Mouse (Mus musculus) myocyte (in vitro differentiated cells): ENCODE results near the gene Fgf9. TPM values are rescaled to one million over a fixed set of nuclear protein-coding genes. Genes with fewer than 3 reads are reported as not detected.

Experiments used
- H3K27me3 ChIP-seq: one replicate; pipeline ENCODE4 v1.6.1; 2011; ENCODE audit not compliant: control insufficient read depth, insufficient read depth, insufficient read length
- H3K36me3 ChIP-seq: one replicate; pipeline ENCODE4 v1.6.1; 2011; ENCODE audit not compliant: control insufficient read depth, insufficient read depth
- H3K4me2 ChIP-seq: one replicate; pipeline ENCODE4 v1.6.1; 2011; ENCODE audit warnings: low read depth, control low read depth
- H3K4me3 ChIP-seq: one replicate; pipeline ENCODE4 v1.5.1; 2011; ENCODE audit warnings: mild to moderate bottlenecking, control low read depth, moderate library complexity
- H3K79me2 ChIP-seq: one replicate; pipeline ENCODE4 v1.6.1; 2011; ENCODE audit not compliant: control insufficient read depth, insufficient read depth
- H3ac ChIP-seq: one replicate; pipeline ENCODE4 v1.6.1; 2011; ENCODE audit not compliant: control insufficient read depth, insufficient read length
- CEBPB ChIP-seq: IDR thresholded peaks from 2 replicates; pipeline ENCODE4 v1.6.1; 2011; ENCODE audit warnings: mild to moderate bottlenecking, moderate library complexity; ENCODE audit not compliant: poor library complexity, insufficient read depth, severe bottlenecking
- E2F4 ChIP-seq: IDR thresholded peaks from one replicate; pipeline ENCODE4 v1.6.1; 2011; ENCODE audit warnings: mild to moderate bottlenecking, control low read depth, moderate library complexity; ENCODE audit not compliant: insufficient read depth
- MAX ChIP-seq: IDR thresholded peaks from one replicate; pipeline ENCODE4 v1.6.1; 2011; ENCODE audit warnings: low read depth, mild to moderate bottlenecking, control low read depth
- MYOD1 ChIP-seq, 3 experiments: IDR thresholded peaks; one replicate each; pipeline ENCODE4 v1.6.1; 2011; ENCODE audit warnings: control low read depth in 2 of 3, low read depth in 2 of 3, mild to moderate bottlenecking in 2 of 3, moderate library complexity in 1 of 3; ENCODE audit not compliant: insufficient read length in 2 of 3, control insufficient read depth in 1 of 3
- MYOG ChIP-seq, 3 experiments: IDR thresholded peaks; one replicate each; pipeline ENCODE4 v1.6.1; 2011; ENCODE audit warnings: control low read depth in 2 of 3, low read depth in 2 of 3, mild to moderate bottlenecking in 2 of 3; ENCODE audit not compliant: insufficient read length in 2 of 3, control insufficient read depth in 1 of 3, insufficient read depth in 1 of 3
- POLR2A ChIP-seq: IDR thresholded peaks from one replicate; pipeline ENCODE4 v1.6.1; 2011; ENCODE audit warnings: low read depth, mild to moderate bottlenecking, control low read depth, moderate library complexity; ENCODE audit not compliant: insufficient read length
- POLR2AphosphoS2 ChIP-seq: IDR thresholded peaks from one replicate; pipeline ENCODE4 v1.6.1; 2011; ENCODE audit warnings: low read depth, control low read depth; ENCODE audit not compliant: insufficient read length
- REST ChIP-seq: IDR thresholded peaks from one replicate; pipeline ENCODE4 v1.6.1; 2011; ENCODE audit warnings: mild to moderate bottlenecking, control low read depth, moderate library complexity; ENCODE audit not compliant: insufficient read depth, insufficient read length
- SRF ChIP-seq: IDR thresholded peaks from one replicate; pipeline ENCODE4 v1.6.1; 2011; ENCODE audit warnings: low read depth; ENCODE audit not compliant: control insufficient read depth, insufficient read length
- TCF12 ChIP-seq: IDR thresholded peaks from one replicate; pipeline ENCODE4 v1.6.1; 2011; ENCODE audit warnings: mild to moderate bottlenecking, control low read depth; ENCODE audit not compliant: poor library complexity, insufficient read depth, severe bottlenecking
- TCF3 ChIP-seq: IDR thresholded peaks from one replicate; pipeline ENCODE4 v1.6.1; 2011; ENCODE audit warnings: low read depth, control low read depth; ENCODE audit not compliant: insufficient read length
- USF1 ChIP-seq: IDR thresholded peaks from one replicate; pipeline ENCODE4 v1.6.1; 2011; ENCODE audit warnings: low read depth, mild to moderate bottlenecking, control low read depth, moderate library complexity
- polyA plus RNA-seq: library from polyadenylated mRNA; unstranded; fragments of >200 nt; fragmentation: generic; extraction: Trizol; gene quantifications from one replicate; pipeline ENCODE4 v1.2.1, GENCODE M21; 2012; ENCODE audit warnings: missing spikeins

The Fgf9 gene
- polyA plus RNA-seq, 1 experiment: 6.0 TPM

DNA sequence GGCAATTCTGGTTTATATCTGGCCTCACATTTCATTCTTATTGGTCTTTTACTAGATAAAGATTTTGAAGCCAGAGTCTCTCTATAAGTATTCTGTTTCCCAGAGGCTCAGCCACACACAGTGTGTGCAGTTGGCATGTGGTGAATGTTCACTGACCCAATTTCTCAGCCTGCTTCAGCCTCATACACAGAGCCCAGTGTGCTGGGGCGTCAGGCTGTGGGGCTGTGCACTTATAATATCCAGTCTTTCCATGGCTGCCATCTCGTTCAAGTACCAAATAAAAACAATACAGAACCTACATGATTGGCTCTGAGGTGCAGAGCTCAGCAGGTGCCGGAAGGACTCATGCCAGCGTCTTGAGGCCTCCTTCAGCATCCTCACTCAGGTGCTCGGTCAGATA is 19.1 kb downstream of the Fgf9 start:
- H3K36me3 ChIP-seq: no peaks in the 10 kb centered on the region
- no peak overlapping the region for H3K4me2 ChIP-seq
- peaks cover 5% of the 10 kb centered on the region for H3K79me2 ChIP-seq
- TF ChIP-seq POLR2A (no peak), MYOG (IDR thresholded peaks at IDR 0.05; ENCODE audit: control insufficient read depth in 1 of 3, insufficient read depth in 1 of 3, insufficient read length in 2 of 3, low read depth in 2 of 3) (no peak), CEBPB (no peak), REST (no peak), E2F4 (no peak), MYOD1 (IDR thresholded peaks at IDR 0.05; ENCODE audit: control insufficient read depth in 1 of 3, insufficient read length in 2 of 3, low read depth in 2 of 3) (no peak), USF1 (no peak), MAX (no peak), SRF (no peak), TCF12 (no peak)
- no peaks in the 10 kb centered on the region for H3K27me3 ChIP-seq
- no peak overlapping the region for H3ac ChIP-seq
- H3K4me3 ChIP-seq: no peak overlapping the region

GRCm38 (mm10) chr14:58091321-58091720 is 21.0 kb downstream of the Fgf9 start:
- H3K4me3 ChIP-seq: no peak overlapping the region
- no peaks in the 10 kb centered on the region for H3K27me3 ChIP-seq
- H3K36me3 ChIP-seq: no peaks in the 10 kb centered on the region
- no peak overlapping the region for H3ac ChIP-seq
- H3K4me2 ChIP-seq: no peak overlapping the region
- TF ChIP-seq TCF12 (no peak), SRF (no peak), TCF3 (no peak), POLR2AphosphoS2 (no peak), MYOG (IDR thresholded peaks at IDR 0.05; ENCODE audit: control insufficient read depth in 1 of 3, insufficient read depth in 1 of 3, insufficient read length in 2 of 3, low read depth in 2 of 3) (no peak), USF1 (no peak), E2F4 (no peak), CEBPB (no peak), POLR2A (no peak), REST (no peak), MAX (no peak), MYOD1 (IDR thresholded peaks at IDR 0.05; ENCODE audit: control insufficient read depth in 1 of 3, insufficient read length in 2 of 3, low read depth in 2 of 3) (no peak)
- peaks cover 5% of the 10 kb centered on the region for H3K79me2 ChIP-seq

- TF ChIP-seq USF1 (no peak), MAX (no peak), TCF12 (no peak), SRF (no peak), TCF3 (no peak), MYOD1 (IDR thresholded peaks at IDR 0.05; ENCODE audit: control insufficient read depth in 1 of 3, insufficient read length in 2 of 3, low read depth in 2 of 3) (no peak), E2F4 (no peak), MYOG (IDR thresholded peaks at IDR 0.05; ENCODE audit: control insufficient read depth in 1 of 3, insufficient read depth in 1 of 3, insufficient read length in 2 of 3, low read depth in 2 of 3) (no peak), CEBPB (no peak), POLR2AphosphoS2 (no peak)
- Histone ChIP-seq H3K36me3 (no peaks in the 10 kb centered on the region), H3K4me3 (no peak overlapping the region), H3K4me2 (no peak overlapping the region), H3K27me3 (no peaks in the 10 kb centered on the region), H3ac (no peak overlapping the region), H3K79me2 (no peaks in the 10 kb centered on the region)
These were observed 29.3 kb downstream of the Fgf9 start for GRCm38 (mm10) chr14:58099599-58099998.

DNA sequence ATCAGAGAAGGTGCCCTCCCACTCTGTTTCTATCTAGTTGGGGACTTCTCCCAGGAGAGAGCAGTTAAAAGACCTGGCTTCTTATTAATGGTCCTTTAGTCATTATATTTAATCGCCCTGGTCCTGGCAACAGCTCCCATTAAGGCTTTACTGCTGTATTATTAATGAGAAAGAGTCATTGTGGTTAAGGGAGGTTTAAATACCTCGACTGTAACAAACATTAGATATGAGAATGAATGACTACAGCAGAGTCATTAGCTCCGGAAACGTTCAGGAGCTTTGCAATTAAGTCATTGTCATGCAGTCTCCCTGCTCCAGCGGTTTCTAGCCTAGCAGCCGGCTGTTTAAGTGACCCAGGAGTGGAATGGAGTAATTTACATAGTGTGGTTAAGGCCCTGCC is 31.0 kb downstream of the Fgf9 start:
- no peaks in the 10 kb centered on the region for H3K27me3 ChIP-seq
- no peak for TF ChIP-seq POLR2AphosphoS2
- no peak for TF ChIP-seq E2F4
- TF ChIP-seq USF1: no peak
- TF ChIP-seq MAX: no peak
- no peak for TF ChIP-seq TCF3
- no peaks in the 10 kb centered on the region for H3K79me2 ChIP-seq
- H3K36me3 ChIP-seq: no peaks in the 10 kb centered on the region
- no peak overlapping the region for H3ac ChIP-seq
- H3K4me3 ChIP-seq: no peak overlapping the region
- H3K4me2 ChIP-seq: no peak overlapping the region

GRCm38 (mm10) chr14:58104266-58104665 is 33.9 kb downstream of the Fgf9 start:
- Histone ChIP-seq H3K4me3 (no peak overlapping the region), H3K36me3 (no peaks in the 10 kb centered on the region), H3K79me2 (no peaks in the 10 kb centered on the region), H3K4me2 (no peak overlapping the region), H3K27me3 (no peaks in the 10 kb centered on the region), H3ac (no peak overlapping the region)
- TF ChIP-seq CEBPB (no peak), MYOD1 (IDR thresholded peaks at IDR 0.05; ENCODE audit: control insufficient read depth in 1 of 3, insufficient read length in 2 of 3, low read depth in 2 of 3) (no peak), POLR2A (no peak), USF1 (no peak), TCF3 (no peak), POLR2AphosphoS2 (no peak), MYOG (IDR thresholded peaks at IDR 0.05; ENCODE audit: control insufficient read depth in 1 of 3, insufficient read depth in 1 of 3, insufficient read length in 2 of 3, low read depth in 2 of 3) (no peak), SRF (no peak), REST (no peak), MAX (no peak), E2F4 (no peak), TCF12 (no peak)
